Mouse (Mus musculus) ES-Bruce4 (cell line): ENCODE results near the gene Hecw2.

Experiments used
- CTCF ChIP-seq: IDR thresholded peaks from one replicate; pipeline ENCODE4 v1.8.1; 2011; ENCODE audit warnings: low read depth, low read length
- EP300 ChIP-seq: IDR thresholded peaks from 2 replicates; pipeline ENCODE4 v1.6.1; 2011; ENCODE audit warnings: low read depth, low read length; ENCODE audit not compliant: insufficient read depth
- POLR2A ChIP-seq: IDR thresholded peaks from one replicate; pipeline ENCODE4 v1.8.1; 2011; ENCODE audit warnings: low read length; ENCODE audit not compliant: insufficient read depth

GRCm38 (mm10) chr1:54187579-54187978, 7.4 kb downstream of the Hecw2 start:
- TF ChIP-seq CTCF (no peak), POLR2A (no peak), EP300 (no peak)
